Mouse (Mus musculus): Measurements from ENCODE around the gene Myoc.

GRCm38 (mm10) chr1:162660276-162660860 is 21.4 kb downstream of the Myoc start:
- no peak for TF ChIP-seq MAFK (IDR thresholded peaks at IDR 0.05; ENCODE audit: insufficient read depth, low read depth, low read length)
- no peak for TF ChIP-seq ZC3H11A (IDR thresholded peaks at IDR 0.05; ENCODE audit: borderline replicate concordance, low read depth, low read length)
- TF ChIP-seq ZNF384 (IDR thresholded peaks at IDR 0.05; ENCODE audit: low read depth, low read length) = no peak
